Mouse (Mus musculus) heart, postnatal 0 days (tissue): ENCODE results near the gene Ube2d1.

Source experiments
- CTCF ChIP-seq: IDR thresholded peaks from 2 replicates; pipeline ENCODE4 v1.5.1; 2016; ENCODE audit warnings: antibody characterized with exemption, control low read depth, low read depth
- EP300 ChIP-seq: IDR thresholded peaks from 2 replicates; pipeline ENCODE4 v1.6.1; 2016; ENCODE audit warnings: antibody characterized with exemption, low read depth

DNA sequence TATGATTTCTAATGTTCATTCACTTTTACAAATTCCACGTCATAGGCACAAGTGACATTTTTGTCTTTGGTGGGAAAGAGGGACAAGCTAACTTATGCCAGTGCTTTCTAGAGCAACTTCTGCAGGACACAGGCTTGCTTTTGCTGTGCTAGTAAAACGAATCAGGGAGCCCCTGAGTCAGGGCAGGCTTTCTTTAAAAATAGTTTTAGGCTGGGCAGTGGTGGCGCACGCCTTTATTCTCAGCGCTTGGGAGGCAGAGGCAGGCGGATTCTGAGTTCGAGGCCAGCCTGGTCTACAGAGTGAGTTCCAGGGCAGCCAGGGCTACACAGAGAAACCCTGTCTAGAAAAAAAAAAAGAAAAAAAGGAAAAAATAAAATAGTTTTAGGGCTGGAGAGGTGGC is 46.8 kb upstream of the Ube2d1 start:
- no peak for TF ChIP-seq CTCF
- no peak for TF ChIP-seq EP300
